Mouse (Mus musculus): ENCODE results near the gene Iqcj.
"Not testable (repeated sequence)": the region's sequence is repeated elsewhere in the genome, so short reads cannot be mapped to it uniquely, and the experiment has no call there.

Gene Iqcj

DNA sequence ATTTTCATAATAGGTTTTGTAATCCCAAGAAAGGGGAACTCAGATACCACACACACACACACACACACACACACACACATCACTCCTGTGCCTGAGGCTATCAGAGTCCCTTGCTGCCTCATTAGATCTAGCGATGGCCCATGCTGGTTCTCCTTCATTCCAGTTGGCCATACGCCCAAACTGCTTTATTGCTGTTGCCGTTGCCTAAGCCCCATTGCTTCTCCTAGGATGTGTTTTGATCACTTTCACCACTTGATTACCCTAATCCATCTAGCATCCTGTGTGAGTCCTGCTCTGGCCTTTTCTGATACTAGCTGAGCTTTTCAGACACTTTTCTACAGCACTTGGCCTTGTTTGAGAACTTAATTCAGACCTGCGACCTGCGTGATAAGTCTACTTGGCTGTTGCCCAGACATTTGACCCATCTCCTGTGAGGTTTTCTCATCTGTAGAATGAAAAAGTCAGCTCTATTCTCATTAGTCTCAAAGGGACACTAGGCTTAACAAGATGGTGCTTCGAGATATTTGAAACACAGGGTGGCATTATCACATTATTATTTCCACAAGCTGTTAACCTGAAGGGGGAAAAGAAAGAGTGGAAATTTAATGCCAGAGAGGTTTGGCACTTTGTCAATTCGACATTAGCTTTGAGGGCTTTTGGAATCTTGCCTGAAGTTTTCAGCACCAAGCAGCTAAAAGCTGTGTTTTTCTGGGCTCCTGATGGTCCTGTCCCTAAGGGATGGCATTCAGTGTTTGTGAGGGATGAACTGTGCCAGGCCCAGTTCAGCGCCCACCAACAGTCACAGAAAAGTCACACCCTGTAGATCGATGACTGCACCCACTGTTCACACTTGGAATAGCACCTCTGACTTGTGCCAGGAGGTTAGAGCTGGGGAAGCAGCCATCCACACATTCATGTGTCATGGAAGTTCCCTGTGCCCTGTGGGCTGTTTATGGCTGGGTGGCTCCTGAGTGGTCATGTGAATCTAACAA, 179.7 kb downstream of the Iqcj start:
- no peak for DNase-seq (ENCODE audit: extremely low spot score, low read depth, low spot score)

GRCm38 (mm10) chr3:68077406-68077805, 185.4 kb downstream of the Iqcj start:
- DNase-seq (ENCODE audit: extremely low spot score, low read depth, low spot score), result no peak

- DNase-seq (ENCODE audit: extremely low spot score, low read depth, low spot score), result no peak
Measured at GRCm38 (mm10) chr3:68085024-68085423, 193.0 kb downstream of the Iqcj start.

- DNase-seq (ENCODE audit: extremely low spot score, low read depth, low spot score), result no peak
Measured at GRCm38 (mm10) chr3:68092108-68092507, 200.1 kb downstream of the Iqcj start.

DNA sequence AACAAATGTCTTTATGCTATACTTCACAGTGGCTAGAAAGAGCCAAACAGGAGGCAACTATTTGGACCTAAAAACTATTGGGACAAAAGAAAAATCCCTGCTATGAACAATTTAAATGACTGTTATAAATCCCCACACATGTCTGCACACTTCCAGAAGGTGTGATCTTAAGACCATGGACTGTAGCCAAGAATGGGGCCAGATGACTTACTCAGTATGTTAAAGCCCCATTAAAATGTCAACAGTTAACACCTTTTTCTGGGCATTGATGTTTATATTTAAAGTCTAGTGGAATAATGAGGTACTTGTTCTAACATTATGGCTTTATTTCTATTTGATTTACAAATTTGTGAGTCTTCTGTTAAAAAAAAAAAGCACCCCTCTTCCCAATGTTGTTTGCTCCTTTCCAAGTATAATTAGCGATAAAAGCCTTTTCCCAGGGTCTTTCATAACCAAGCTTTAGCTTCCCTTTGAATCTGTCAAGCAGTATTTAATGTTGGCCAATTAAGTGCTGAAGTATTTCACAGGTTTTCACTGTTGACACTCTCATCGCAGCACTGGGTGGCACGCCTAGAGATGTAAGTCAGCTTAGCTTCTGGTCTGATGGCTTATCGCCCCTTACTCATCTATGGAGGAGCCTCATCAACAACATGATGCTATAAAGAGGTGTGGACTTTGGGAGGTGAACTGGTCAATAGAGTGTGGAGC, 204.9 kb downstream of the Iqcj start:
- DNase-seq (ENCODE audit: extremely low spot score, low read depth, low spot score), result peak; percentile 66

DNA sequence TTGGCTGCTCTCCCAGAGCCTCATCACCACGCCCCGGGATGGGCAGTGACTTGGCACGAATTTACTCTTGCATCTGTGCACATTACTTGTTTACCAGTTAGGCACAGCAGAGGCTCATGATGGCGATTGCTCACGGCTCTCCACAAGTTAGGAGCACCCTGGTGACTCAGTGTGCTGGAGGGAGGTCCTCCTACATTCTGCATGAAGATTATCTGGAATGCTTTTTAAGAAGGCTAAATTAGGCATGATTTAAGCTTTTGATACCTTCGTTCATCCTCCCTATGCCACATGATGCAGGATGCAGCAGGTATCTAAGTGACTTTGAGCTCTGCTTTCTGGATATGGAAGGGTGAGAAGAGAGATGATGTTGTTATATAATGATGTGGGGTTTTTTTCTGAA, 207.5 kb downstream of the Iqcj start:
- DNase-seq (ENCODE audit: extremely low spot score, low read depth, low spot score), result not testable (repeated sequence)

- DNase-seq (ENCODE audit: extremely low spot score, low read depth, low spot score), result no peak
Measured at GRCm38 (mm10) chr3:68101343-68101742, 209.3 kb downstream of the Iqcj start.

DNA sequence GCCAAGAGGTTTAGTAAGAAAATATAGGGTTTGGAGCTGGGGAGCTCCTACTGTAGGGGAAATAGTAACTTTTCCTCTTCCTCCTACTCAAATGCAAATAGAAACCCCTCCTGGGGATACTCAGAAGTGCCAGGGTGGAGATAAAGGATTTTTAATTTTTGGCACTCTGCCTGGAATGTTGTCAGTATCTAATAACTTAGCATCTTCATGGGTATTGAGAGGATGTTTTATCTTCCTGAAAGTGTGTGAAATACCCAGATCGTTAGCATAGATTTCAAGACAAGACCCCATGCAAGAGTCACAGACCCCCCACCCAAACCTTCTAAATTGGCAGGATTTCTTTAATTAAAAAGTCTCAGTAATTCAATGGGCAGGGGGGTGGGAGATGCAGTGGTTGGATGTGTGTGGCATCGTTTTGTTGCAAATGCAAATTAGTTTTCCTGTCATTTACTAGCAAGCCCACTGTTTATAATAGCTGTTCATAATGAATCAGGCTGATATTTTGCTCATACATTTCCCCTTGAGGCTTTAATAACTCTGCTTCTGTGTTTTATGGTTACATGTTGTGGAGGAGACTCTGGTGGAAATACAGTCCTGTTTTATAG, 213.2 kb downstream of the Iqcj start:
- no peak for DNase-seq (ENCODE audit: extremely low spot score, low read depth, low spot score)
